Mouse (Mus musculus): ENCODE data around the gene Tnr. TPM values are rescaled to one million over a fixed set of nuclear protein-coding genes. Genes with fewer than 3 reads are reported as not detected.

Gene Tnr
- polyA plus RNA-seq, 1 experiment: not detected

DNA sequence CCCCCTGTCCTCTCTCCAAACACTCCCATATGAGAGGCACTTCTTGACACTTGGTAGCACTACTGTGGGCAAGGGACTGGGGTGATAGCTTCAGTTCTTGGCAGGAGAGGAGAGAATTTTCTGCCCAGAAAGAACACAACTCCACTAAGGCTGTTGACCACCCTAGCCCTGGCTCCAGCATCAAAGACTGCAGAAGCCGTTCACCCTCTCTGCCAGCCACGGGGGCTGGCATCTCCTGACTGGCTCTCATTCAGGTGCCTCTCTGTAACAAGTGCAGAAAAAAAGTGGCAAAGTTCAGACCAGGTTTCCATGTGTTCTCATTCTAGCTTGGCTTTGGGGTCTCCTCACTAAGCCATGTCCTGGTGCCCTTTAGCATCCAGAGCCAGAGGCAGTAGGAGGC is 157.7 kb downstream of the Tnr start:
- TF ChIP-seq GATA1 (IDR thresholded peaks at IDR 0.05; ENCODE audit: borderline replicate concordance, low read length): no peak
- Histone ChIP-seq H3K9me3 (no peaks in the 10 kb centered on the region), H3K36me3 (replicated peaks; ENCODE audit: low read length) (no peaks in the 10 kb centered on the region), H3K27me3 (replicated peaks) (peaks cover 2% of the 10 kb centered on the region), H3K4me3 (replicated peaks) (no peak overlapping the region), H3K4me1 (no peaks in the 10 kb centered on the region)

DNA sequence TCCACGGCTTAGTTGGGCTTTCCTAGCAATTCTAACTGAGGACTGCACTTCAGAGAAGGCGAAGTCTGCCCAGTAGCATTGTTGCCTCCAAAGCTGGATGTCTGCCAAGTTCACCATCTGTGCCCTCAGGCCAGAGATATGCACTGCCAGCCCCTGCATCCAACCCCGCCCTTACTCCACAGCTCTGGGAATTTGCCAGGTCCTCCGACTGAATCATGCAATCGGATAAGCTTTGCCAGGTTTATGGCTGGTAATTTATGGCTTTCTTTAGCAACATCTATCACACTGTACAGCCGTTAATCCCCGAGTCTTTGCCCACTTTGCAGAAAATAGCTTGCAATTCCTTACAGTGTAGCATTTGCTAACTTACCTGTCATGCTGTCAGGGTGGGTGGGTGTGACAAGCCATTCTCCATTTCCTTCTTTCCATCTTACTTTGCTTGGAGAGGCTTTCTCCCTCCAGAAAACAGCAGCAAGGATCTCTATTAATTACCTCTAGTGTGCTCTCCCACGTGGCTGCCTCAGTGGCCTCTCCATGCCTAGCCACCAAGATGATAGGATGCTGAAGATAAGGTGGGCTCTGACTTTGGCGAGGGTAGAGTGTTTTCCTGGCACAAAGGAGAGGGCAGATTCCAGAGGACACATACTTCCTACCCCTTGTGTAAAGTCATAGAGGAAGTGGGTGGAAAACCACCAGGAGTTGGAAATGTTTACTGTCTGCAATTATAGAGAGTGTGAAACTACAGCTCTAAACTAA is 163.1 kb downstream of the Tnr start:
- TF ChIP-seq FLI1 (IDR thresholded peaks at IDR 0.05; ENCODE audit: low read length): no peak
- TF ChIP-seq GATA1 (IDR thresholded peaks at IDR 0.05; ENCODE audit: borderline replicate concordance, low read length): no peak
- H3K27me3 ChIP-seq (replicated peaks): peaks cover 10% of the 10 kb centered on the region
- no peaks in the 10 kb centered on the region for H3K36me3 ChIP-seq (replicated peaks; ENCODE audit: low read length)
- 0 out of 2 replicates have a peak, but pooled peaks cover 7% of the 10 kb centered on the region for H3K4me1 ChIP-seq
- H3K4me3 ChIP-seq (replicated peaks): no peak overlapping the region
- no peaks in the 10 kb centered on the region for H3K9me3 ChIP-seq

- TF ChIP-seq FLI1 (IDR thresholded peaks at IDR 0.05; ENCODE audit: low read length): no peak
- no peak for TF ChIP-seq GATA1 (IDR thresholded peaks at IDR 0.05; ENCODE audit: borderline replicate concordance, low read length)
- H3K4me3 ChIP-seq (replicated peaks): no peak overlapping the region
- H3K9me3 ChIP-seq: no peaks in the 10 kb centered on the region
- no peaks in the 10 kb centered on the region for H3K36me3 ChIP-seq (replicated peaks; ENCODE audit: low read length)
- H3K4me1 ChIP-seq: no peaks in the 10 kb centered on the region; the same call in 1 of the 2 replicates
- no peaks in the 10 kb centered on the region for H3K27me3 ChIP-seq (replicated peaks)
Observed at GRCm38 (mm10) chr1:159696717-159697116, 173.1 kb downstream of the Tnr start.

GRCm38 (mm10) chr1:159702038-159702437 is 178.5 kb downstream of the Tnr start:
- no peak for TF ChIP-seq FLI1 (IDR thresholded peaks at IDR 0.05; ENCODE audit: low read length)
- TF ChIP-seq GATA1 (IDR thresholded peaks at IDR 0.05; ENCODE audit: borderline replicate concordance, low read length): no peak
- no peak overlapping the region for H3K4me3 ChIP-seq (replicated peaks)
- H3K9me3 ChIP-seq: no peaks in the 10 kb centered on the region
- H3K36me3 ChIP-seq (replicated peaks; ENCODE audit: low read length): no peaks in the 10 kb centered on the region
- no peaks in the 10 kb centered on the region for H3K27me3 ChIP-seq (replicated peaks)
- H3K4me1 ChIP-seq: no peaks in the 10 kb centered on the region; the same call in 1 of the 2 replicates

- no peaks in the 10 kb centered on the region for H3K36me3 ChIP-seq (replicated peaks; ENCODE audit: low read length)
- no peaks in the 10 kb centered on the region for H3K9me3 ChIP-seq
- H3K27me3 ChIP-seq (replicated peaks): no peaks in the 10 kb centered on the region
- no peaks in the 10 kb centered on the region for H3K4me1 ChIP-seq
- TF ChIP-seq GATA1 (IDR thresholded peaks at IDR 0.05; ENCODE audit: borderline replicate concordance, low read length) (no peak), FLI1 (IDR thresholded peaks at IDR 0.05; ENCODE audit: low read length) (no peak)
- H3K4me3 ChIP-seq (replicated peaks): no peak overlapping the region
Observed at GRCm38 (mm10) chr1:159704925-159705324, 181.4 kb downstream of the Tnr start.

DNA sequence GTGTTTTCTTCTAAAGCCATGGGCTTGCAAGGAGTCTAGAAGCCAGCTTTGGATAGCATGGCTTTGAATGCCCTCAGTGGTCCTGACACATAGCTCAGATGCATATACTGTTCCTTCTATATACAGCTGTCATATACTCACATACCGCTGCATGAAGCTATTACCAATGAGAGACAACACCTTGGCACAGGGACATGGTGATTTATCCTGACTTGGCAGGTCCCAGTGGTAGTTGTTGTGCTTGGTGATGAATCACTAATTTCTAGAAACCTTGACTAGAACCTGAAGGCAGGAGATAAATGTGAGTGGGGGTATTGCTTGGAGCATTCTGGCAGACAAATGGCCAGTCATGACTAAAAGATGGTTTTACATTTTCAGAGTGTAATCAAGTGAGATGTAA is 192.7 kb downstream of the Tnr start:
- H3K4me3 ChIP-seq (replicated peaks): no peak overlapping the region
- no peaks in the 10 kb centered on the region for H3K4me1 ChIP-seq
- no peaks in the 10 kb centered on the region for H3K36me3 ChIP-seq (replicated peaks; ENCODE audit: low read length)
- no peaks in the 10 kb centered on the region for H3K27me3 ChIP-seq (replicated peaks)
- H3K9me3 ChIP-seq: peaks cover 7% of the 10 kb centered on the region
- TF ChIP-seq GATA1 (IDR thresholded peaks at IDR 0.05; ENCODE audit: borderline replicate concordance, low read length) (no peak), FLI1 (IDR thresholded peaks at IDR 0.05; ENCODE audit: low read length) (no peak)

DNA sequence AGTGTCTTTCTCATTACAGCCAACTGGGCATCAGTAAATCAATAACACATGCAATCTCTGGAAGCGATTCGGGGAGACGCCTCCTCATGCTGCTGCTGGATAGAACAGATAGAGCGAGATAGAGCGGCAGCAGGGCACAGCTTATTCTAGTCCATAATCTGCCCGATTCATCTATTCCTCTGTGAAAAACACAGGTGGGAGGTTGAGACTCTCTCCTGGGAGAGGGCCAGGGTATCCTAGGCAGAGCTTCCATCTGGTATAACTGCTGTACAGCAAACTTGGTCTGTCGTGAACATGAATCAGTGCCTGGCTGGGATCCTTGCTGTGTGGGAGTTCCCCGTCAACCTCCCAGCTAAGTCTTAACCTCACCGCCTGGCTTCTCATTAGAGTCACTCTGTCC is 193.4 kb downstream of the Tnr start:
- Histone ChIP-seq H3K4me3 (replicated peaks) (no peak overlapping the region), H3K4me1 (no peaks in the 10 kb centered on the region), H3K9me3 (peaks cover 8% of the 10 kb centered on the region), H3K27me3 (replicated peaks) (no peaks in the 10 kb centered on the region), H3K36me3 (replicated peaks; ENCODE audit: low read length) (no peaks in the 10 kb centered on the region)
- TF ChIP-seq FLI1 (IDR thresholded peaks at IDR 0.05; ENCODE audit: low read length) (no peak), GATA1 (IDR thresholded peaks at IDR 0.05; ENCODE audit: borderline replicate concordance, low read length) (no peak)

GRCm38 (mm10) chr1:159723733-159724132 is 200.2 kb downstream of the Tnr start:
- TF ChIP-seq GATA1 (IDR thresholded peaks at IDR 0.05; ENCODE audit: borderline replicate concordance, low read length) (no peak), FLI1 (IDR thresholded peaks at IDR 0.05; ENCODE audit: low read length) (no peak)

GRCm38 (mm10) chr1:159729270-159729669 is 205.7 kb downstream of the Tnr start:
- H3K36me3 ChIP-seq (replicated peaks; ENCODE audit: low read length): no peaks in the 10 kb centered on the region
- H3K4me3 ChIP-seq (replicated peaks): no peak overlapping the region
- peaks cover 5% of the 10 kb centered on the region for H3K4me1 ChIP-seq
- H3K9me3 ChIP-seq: no peaks in the 10 kb centered on the region
- H3K27me3 ChIP-seq (replicated peaks): peaks cover 3% of the 10 kb centered on the region
- no peak for TF ChIP-seq GATA1 (IDR thresholded peaks at IDR 0.05; ENCODE audit: borderline replicate concordance, low read length)
- no peak for TF ChIP-seq FLI1 (IDR thresholded peaks at IDR 0.05; ENCODE audit: low read length)

More at GRCm38 (mm10) chr1:159723733-159724132, 200.2 kb downstream of the Tnr start:
- H3K4me1 ChIP-seq: no peaks in the 10 kb centered on the region
- H3K9me3 ChIP-seq: peaks cover 8% of the 10 kb centered on the region
- H3K27me3 ChIP-seq (replicated peaks): peaks cover 3% of the 10 kb centered on the region
- no peak overlapping the region for H3K4me3 ChIP-seq (replicated peaks)
- no peaks in the 10 kb centered on the region for H3K36me3 ChIP-seq (replicated peaks; ENCODE audit: low read length)

DNA sequence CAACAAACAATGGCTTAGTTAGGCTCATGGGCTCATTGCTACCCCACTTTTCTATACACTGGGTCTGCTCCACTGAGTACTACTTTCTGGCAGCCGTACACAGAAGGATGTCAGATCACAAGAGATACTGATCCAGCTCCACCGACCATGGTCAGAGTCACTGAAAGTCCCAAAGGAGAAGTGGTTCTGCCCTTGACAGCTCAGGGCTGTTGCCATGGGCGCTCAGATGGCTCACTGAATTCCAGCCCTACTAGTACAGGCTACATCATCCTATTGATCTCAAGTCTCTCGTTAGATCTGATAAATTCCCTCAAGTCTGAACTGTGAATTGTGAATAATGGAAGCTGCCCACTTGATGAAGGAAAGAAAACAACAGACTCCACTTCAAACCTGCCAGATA is 207.3 kb downstream of the Tnr start:
- Histone ChIP-seq H3K4me1 (peaks cover 20% of the 10 kb centered on the region), H3K27me3 (replicated peaks) (no peaks in the 10 kb centered on the region), H3K36me3 (replicated peaks; ENCODE audit: low read length) (no peaks in the 10 kb centered on the region), H3K4me3 (replicated peaks) (no peak overlapping the region), H3K9me3 (no peaks in the 10 kb centered on the region)
- TF ChIP-seq GATA1 (IDR thresholded peaks at IDR 0.05; ENCODE audit: borderline replicate concordance, low read length): no peak
- TF ChIP-seq FLI1 (IDR thresholded peaks at IDR 0.05; ENCODE audit: low read length): no peak
